Mouse (Mus musculus) hindbrain, embryonic 12.5 days (tissue): Measurements from ENCODE around the gene Necap1. TPM values are rescaled to one million over a fixed set of nuclear protein-coding genes. Genes with fewer than 3 reads are reported as not detected.

ENCODE experiments used
- ATAC-seq: fragments of 200-750 bp; cut with Nextera tagmentation; 2 replicates; pipeline ENCODE4 v1.8.0; 2017; ENCODE audit warnings: moderate TSS enrichment; ENCODE audit not compliant: low FRiP score
- H3K27ac ChIP-seq: fragments of 300-500 bp; sonication (generic); 2 replicates; pipeline ENCODE4 v1.5.1; 2016; ENCODE audit warnings: mild to moderate bottlenecking
- H3K27me3 ChIP-seq: fragments of 300-500 bp; sonication (generic); 2 replicates; pipeline ENCODE4 v1.6.1; 2016; ENCODE audit warnings: mild to moderate bottlenecking
- H3K36me3 ChIP-seq: fragments of 300-500 bp; sonication (generic); 2 replicates; pipeline ENCODE4 v1.6.1; 2016; ENCODE audit warnings: mild to moderate bottlenecking
- H3K4me1 ChIP-seq: fragments of 300-500 bp; sonication (generic); 2 replicates; pipeline ENCODE4 v1.6.1; 2016
- H3K4me2 ChIP-seq: fragments of 300-500 bp; sonication (generic); replicated peaks from 2 replicates; pipeline ENCODE4 v1.6.1; 2016; ENCODE audit warnings: mild to moderate bottlenecking
- H3K4me3 ChIP-seq: fragments of 300-500 bp; sonication (generic); 2 replicates; pipeline ENCODE4 v1.5.1; 2016; ENCODE audit warnings: mild to moderate bottlenecking
- H3K9ac ChIP-seq: fragments of 300-500 bp; sonication (generic); 2 replicates; pipeline ENCODE4 v1.6.1; 2016; ENCODE audit warnings: mild to moderate bottlenecking, moderate library complexity
- H3K9me3 ChIP-seq: fragments of 300-500 bp; sonication (generic); replicated peaks from 2 replicates; pipeline ENCODE4 v1.6.1; 2016; ENCODE audit warnings: mild to moderate bottlenecking
- WGBS: fragments of 180-500 bp; shearing (Covaris S2); methylation state at CpG from one replicate; pipeline ENCODE4 v1.1.7; 2016; 5-methylcytosine and 5-hydroxymethylcytosine counted together
- polyA plus RNA-seq: library from polyadenylated mRNA; unstranded; fragments of >200 nt; fragmentation: Nextera tagmentation; extraction: Ambion mirVana; gene quantifications from 2 replicates; pipeline ENCODE4 v1.2.1, GENCODE M21; 2016

Necap1 gene
- polyA plus RNA-seq = 85.2 and 87.1 TPM in 2 replicates

DNA sequence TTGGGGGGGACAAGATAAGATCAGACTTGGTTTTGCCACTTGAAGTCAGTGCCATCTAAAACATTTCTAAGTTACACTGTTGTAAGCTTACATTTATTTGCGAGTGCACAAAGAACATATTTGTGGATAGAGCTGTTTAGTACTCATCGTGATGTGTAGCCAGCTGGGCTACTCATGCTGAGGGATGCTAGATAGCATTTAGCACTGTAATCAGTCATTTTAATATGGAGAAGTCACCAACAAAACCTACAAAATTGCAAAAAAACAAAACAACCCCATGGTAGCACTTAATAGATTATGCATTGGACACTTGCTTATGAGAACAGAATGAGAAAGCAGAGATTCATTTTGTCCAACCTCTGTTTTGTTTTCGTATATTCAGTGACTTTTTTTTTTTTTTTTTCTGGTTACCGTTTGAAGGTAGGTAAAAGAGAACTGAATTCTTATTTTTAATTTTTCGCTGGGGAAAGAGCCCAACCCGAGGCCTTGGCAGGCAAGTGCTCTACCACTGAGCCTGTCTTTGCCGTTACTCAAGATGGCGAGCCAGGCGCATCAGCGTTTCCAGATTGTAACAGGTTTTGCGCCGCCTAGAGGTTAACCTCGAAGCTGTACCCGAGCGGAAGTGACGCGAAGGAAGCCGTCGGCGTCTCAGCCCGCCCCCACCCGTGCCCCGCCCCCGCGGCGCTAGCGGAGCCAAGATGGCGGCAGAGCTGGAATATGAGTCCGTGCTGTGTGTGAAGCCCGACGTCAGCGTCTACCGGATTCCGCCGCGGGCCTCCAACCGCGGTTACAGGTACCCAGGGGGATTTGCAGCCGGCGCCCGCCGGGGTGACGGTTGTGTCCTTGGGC, at the start of gene Necap1:
Gene Necap1, plus strand, starts transcription at position 604 of the 849 bp plus-strand sequence.
- H3K9me3 ChIP-seq = no peaks in the 10 kb centered on the region
- peak; percentile 95 for ATAC-seq
- H3K4me2 ChIP-seq = peak within 1 kb of the TSS; percentile 59
- peaks cover 8% of the 10 kb centered on the region for H3K4me1 ChIP-seq
- H3K36me3 ChIP-seq = peaks cover 6% of the 10 kb centered on the region; the same call in 1 of the 2 replicates
- 7% methylated on average over 43 of the region's 43 CpGs for WGBS
- no peaks in the 10 kb centered on the region; the same call in 1 of the 2 replicates for H3K27me3 ChIP-seq
- H3K9ac ChIP-seq = peak within 1 kb of the TSS; percentile 86
- peak within 1 kb of the TSS; percentile 86 for H3K4me3 ChIP-seq
- peak within 1 kb of the TSS; percentile 89 for H3K27ac ChIP-seq

GRCm38 (mm10) chr6:122825166-122825565, 49.1 kb upstream of the Necap1 start:
- H3K9ac ChIP-seq = no peak overlapping the region
- WGBS = 94% methylated on average over 9 of the region's 9 CpGs
- H3K4me1 ChIP-seq = peaks cover 27% of the 10 kb centered on the region

DNA sequence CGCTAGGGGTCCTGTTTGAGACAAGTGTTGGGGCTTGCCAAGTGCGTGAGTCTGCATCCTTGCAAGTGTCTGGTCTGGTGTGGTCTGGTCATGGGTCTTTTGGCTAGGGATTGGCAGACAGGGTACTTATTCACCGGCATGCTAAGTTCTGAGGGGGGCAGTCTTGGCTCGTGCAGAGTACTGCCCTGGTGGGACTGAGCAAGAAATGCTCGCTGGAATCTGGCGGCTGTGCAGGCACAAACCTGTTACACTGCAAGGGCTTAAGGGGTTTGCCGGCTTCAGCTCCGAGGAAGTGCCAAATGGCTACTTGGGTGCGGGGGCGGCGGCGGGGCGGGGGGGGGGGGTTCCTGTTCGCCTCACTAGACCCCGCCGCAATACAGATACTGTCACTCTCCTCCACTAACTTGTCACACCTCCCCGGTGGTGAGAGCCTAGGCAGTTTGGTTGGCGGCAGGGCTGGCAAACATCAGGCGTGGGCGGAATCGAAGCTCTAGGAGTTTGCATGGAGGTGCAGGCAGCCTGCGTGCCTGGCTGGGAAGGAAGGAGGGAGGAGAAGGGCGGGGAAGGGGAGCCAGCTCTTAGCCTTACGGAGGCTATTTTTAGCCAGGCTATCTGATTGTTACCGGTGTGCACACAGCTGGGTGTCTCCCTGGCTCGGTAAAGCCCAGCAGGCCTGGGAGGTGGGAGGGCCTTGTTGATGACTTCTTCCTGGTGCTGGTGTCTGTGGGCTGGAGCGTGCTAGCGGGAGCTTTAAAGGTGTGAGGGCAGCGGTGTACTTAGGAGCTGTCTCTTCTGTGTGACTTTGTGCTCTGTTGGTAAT, 48.1 kb upstream of the Necap1 start:
- Histone ChIP-seq H3K9ac (peak overlapping the region; percentile 36), H3K36me3 (peaks cover 8% of the 10 kb centered on the region; the same call in 1 of the 2 replicates), H3K4me2 (peak overlapping the region; percentile 62), H3K27me3 (no peaks in the 10 kb centered on the region), H3K4me3 (peak overlapping the region; percentile 29), H3K9me3 (no peaks in the 10 kb centered on the region), H3K4me1 (peaks cover 18% of the 10 kb centered on the region), H3K27ac (no peak overlapping the region)
- WGBS = 6% methylated on average over 29 of the region's 29 CpGs
- ATAC-seq = peak; percentile 55

More at GRCm38 (mm10) chr6:122825166-122825565, 49.1 kb upstream of the Necap1 start:
- Histone ChIP-seq H3K27me3 (no peaks in the 10 kb centered on the region), H3K9me3 (no peaks in the 10 kb centered on the region), H3K27ac (no peak overlapping the region), H3K4me2 (no peak overlapping the region), H3K36me3 (peaks cover 8% of the 10 kb centered on the region; the same call in 1 of the 2 replicates), H3K4me3 (no peak overlapping the region)
- no peak for ATAC-seq

GRCm38 (mm10) chr6:122828086-122828485, 46.2 kb upstream of the Necap1 start:
- H3K27me3 ChIP-seq = no peaks in the 10 kb centered on the region
- no peaks in the 10 kb centered on the region for H3K9me3 ChIP-seq
- no peak overlapping the region for H3K4me2 ChIP-seq
- no peak overlapping the region for H3K27ac ChIP-seq
- no peak overlapping the region for H3K9ac ChIP-seq
- H3K36me3 ChIP-seq = peaks cover 16% of the 10 kb centered on the region
- ATAC-seq = no peak
- H3K4me3 ChIP-seq = no peak overlapping the region
- H3K4me1 ChIP-seq = peaks cover 10% of the 10 kb centered on the region; the same call in 1 of the 2 replicates
- 49% methylated on average over 13 of the region's 13 CpGs for whole genome bisulfite sequencing

DNA sequence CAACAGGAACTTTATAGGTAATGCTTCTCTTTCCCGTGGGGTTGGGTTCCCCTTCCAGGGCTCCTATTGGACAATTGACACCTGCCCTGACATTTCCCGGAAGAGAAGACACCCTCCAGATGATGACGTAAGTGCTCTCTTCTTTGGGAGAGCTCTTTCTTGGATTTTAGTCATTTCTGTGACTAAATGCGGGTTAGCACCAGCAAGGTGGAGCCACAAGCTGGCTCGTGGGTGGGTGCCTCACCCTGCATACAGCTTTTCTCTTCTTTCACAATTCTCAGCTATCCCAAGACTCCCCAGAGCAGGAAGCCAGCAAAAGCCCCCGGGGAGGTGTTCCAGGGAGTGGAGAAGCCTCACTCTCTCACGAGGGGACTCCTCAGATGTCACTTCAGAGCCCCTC, 41.4 kb upstream of the Necap1 start:
- no peaks in the 10 kb centered on the region for H3K27me3 ChIP-seq
- peaks cover 45% of the 10 kb centered on the region for H3K36me3 ChIP-seq
- no peak overlapping the region for H3K27ac ChIP-seq
- no peak overlapping the region for H3K4me2 ChIP-seq
- WGBS = 89% methylated on average over 7 of the region's 7 CpGs
- no peak overlapping the region for H3K9ac ChIP-seq
- no peak overlapping the region for H3K4me3 ChIP-seq
- no peaks in the 10 kb centered on the region; the same call in 1 of the 2 replicates for H3K9me3 ChIP-seq
- no peaks in the 10 kb centered on the region for H3K4me1 ChIP-seq
- ATAC-seq = no peak

DNA sequence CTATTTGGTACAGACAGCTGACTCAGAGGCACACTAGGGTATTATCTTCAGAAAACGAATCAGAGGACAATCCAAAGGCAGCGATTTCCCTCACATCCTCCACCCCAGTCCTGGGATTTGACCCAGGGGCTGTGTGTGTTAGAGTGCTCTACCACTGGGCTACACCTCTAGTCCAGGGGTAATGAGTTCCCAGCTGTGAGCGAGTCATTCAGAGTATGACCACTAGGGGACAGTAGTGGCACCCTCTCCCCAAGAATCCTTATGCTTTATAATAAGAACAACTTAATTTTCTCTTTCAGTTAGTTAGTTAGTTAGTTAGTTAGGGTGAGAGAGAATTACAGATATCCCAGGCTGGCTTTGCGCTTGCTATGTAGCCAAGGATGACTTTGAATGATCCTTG, 39.9 kb upstream of the Necap1 start:
- Histone ChIP-seq H3K9me3 (no peaks in the 10 kb centered on the region; the same call in 1 of the 2 replicates), H3K27me3 (no peaks in the 10 kb centered on the region), H3K4me2 (no peak overlapping the region), H3K4me3 (no peak overlapping the region), H3K9ac (no peak overlapping the region), H3K27ac (no peak overlapping the region), H3K36me3 (peaks cover 57% of the 10 kb centered on the region), H3K4me1 (no peaks in the 10 kb centered on the region)
- no peak for ATAC-seq
- WGBS = 72% methylated on average over 4 of the region's 4 CpGs

- ATAC-seq = no peak
Observed at GRCm38 (mm10) chr6:122836974-122837373, 37.3 kb upstream of the Necap1 start.

DNA sequence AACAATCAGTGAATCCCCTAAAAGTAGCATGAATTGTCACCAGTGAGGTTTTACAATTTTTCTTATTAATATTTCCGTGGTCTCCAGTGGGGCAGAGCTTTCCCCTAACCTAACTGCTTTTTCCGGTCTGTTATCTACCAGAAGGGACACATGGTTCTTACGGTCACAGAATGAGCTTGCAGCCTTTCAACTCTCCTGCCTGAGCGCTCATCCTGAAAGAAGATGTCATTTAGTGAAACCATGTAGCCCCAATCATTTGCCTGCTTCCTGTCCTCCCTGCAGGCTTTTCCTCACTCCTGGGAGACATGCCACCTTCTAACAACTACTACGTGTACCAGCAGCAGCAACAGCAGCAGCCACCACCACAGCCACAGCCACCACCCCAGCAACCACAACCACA, 36.7 kb upstream of the Necap1 start:
- ATAC-seq = no peak
- H3K36me3 ChIP-seq = peaks cover 70% of the 10 kb centered on the region
- 83% methylated on average over 5 of the region's 5 CpGs for WGBS

More at GRCm38 (mm10) chr6:122836974-122837373, 37.3 kb upstream of the Necap1 start:
- Histone ChIP-seq H3K4me3 (no peak overlapping the region), H3K9ac (no peak overlapping the region), H3K9me3 (no peaks in the 10 kb centered on the region; the same call in 1 of the 2 replicates), H3K4me1 (no peaks in the 10 kb centered on the region), H3K36me3 (peaks cover 71% of the 10 kb centered on the region), H3K27ac (no peak overlapping the region), H3K4me2 (no peak overlapping the region), H3K27me3 (no peaks in the 10 kb centered on the region)
- WGBS = 98% methylated on average over 3 of the region's 3 CpGs

GRCm38 (mm10) chr6:122843759-122844158, 30.5 kb upstream of the Necap1 start:
- H3K9me3 ChIP-seq = no peaks in the 10 kb centered on the region
- no peak overlapping the region for H3K9ac ChIP-seq
- no peaks in the 10 kb centered on the region for H3K27me3 ChIP-seq
- H3K4me2 ChIP-seq = no peak overlapping the region
- H3K4me1 ChIP-seq = no peaks in the 10 kb centered on the region
- ATAC-seq = no peak
- H3K36me3 ChIP-seq = peaks cover 45% of the 10 kb centered on the region
- 74% methylated on average over 6 of the region's 6 CpGs for WGBS
- H3K27ac ChIP-seq = no peak overlapping the region
- H3K4me3 ChIP-seq = no peak overlapping the region

More for the DNA sequence above, 36.7 kb upstream of the Necap1 start:
- no peaks in the 10 kb centered on the region for H3K27me3 ChIP-seq
- no peak overlapping the region for H3K4me3 ChIP-seq
- no peak overlapping the region for H3K27ac ChIP-seq
- no peaks in the 10 kb centered on the region; the same call in 1 of the 2 replicates for H3K9me3 ChIP-seq
- H3K4me2 ChIP-seq = no peak overlapping the region
- H3K4me1 ChIP-seq = no peaks in the 10 kb centered on the region
- H3K9ac ChIP-seq = no peak overlapping the region

- H3K27ac ChIP-seq = no peak overlapping the region
- 73% methylated on average over 2 of the region's 2 CpGs for WGBS
- H3K36me3 ChIP-seq = no peaks in the 10 kb centered on the region
- no peak overlapping the region for H3K9ac ChIP-seq
- ATAC-seq = no peak
- no peak overlapping the region for H3K4me3 ChIP-seq
- H3K4me2 ChIP-seq = no peak overlapping the region
- no peaks in the 10 kb centered on the region for H3K27me3 ChIP-seq
- no peaks in the 10 kb centered on the region for H3K4me1 ChIP-seq
- no peaks in the 10 kb centered on the region for H3K9me3 ChIP-seq
Observed at GRCm38 (mm10) chr6:122852696-122853095, 21.6 kb upstream of the Necap1 start.

DNA sequence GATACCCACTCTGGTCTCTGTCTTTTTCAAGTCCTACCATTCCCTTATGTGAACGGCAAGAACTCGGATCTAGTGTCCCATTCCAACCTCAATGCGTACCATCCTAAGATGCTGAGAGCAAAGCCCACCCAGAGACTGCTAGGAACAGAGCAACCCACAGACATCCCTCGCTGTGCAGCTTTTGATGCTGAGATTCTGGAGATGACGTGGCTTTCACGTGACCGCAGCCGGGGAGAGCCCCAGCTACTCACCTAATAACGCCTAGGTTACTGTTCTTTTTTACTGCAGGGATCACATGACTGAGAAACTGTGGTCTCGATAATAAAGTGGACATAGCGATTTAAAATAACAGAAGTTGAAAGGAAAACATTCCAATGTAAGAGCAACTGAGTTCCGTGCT, 19.7 kb upstream of the Necap1 start:
- no peaks in the 10 kb centered on the region for H3K4me1 ChIP-seq
- H3K4me2 ChIP-seq = no peak overlapping the region
- WGBS = 86% methylated on average over 12 of the region's 12 CpGs
- ATAC-seq = no peak
- no peak overlapping the region for H3K4me3 ChIP-seq
- H3K27me3 ChIP-seq = no peaks in the 10 kb centered on the region
- no peak overlapping the region for H3K9ac ChIP-seq
- H3K36me3 ChIP-seq = no peaks in the 10 kb centered on the region
- H3K27ac ChIP-seq = no peak overlapping the region
- no peaks in the 10 kb centered on the region for H3K9me3 ChIP-seq

- Histone ChIP-seq H3K27ac (no peak within 1 kb of the TSS), H3K9me3 (0 out of 2 replicates have a peak, but pooled peaks cover 3% of the 10 kb centered on the region), H3K4me2 (no peak within 1 kb of the TSS), H3K36me3 (no peaks in the 10 kb centered on the region), H3K9ac (no peak within 1 kb of the TSS), H3K4me1 (no peaks in the 10 kb centered on the region), H3K27me3 (no peaks in the 10 kb centered on the region), H3K4me3 (no peak within 1 kb of the TSS)
- ATAC-seq = no peak
- WGBS = 79% methylated on average over 7 of the region's 7 CpGs
Observed at GRCm38 (mm10) chr6:122855955-122856354, 18.3 kb upstream of the Necap1 start, which contains the start of gene C3ar1. Gene C3ar1 (minus strand): TSS chr6:122856161.
